Mouse (Mus musculus): Measurements from ENCODE around the gene Atp2b4. TPM values are rescaled to one million over a fixed set of nuclear protein-coding genes. Genes with fewer than 3 reads are reported as not detected.

Gene Atp2b4
- total and polyA plus RNA-seq, 3 experiments: 18.8 to 21.1 TPM; not detected in 1

- H3K27me3 ChIP-seq (ENCODE audit: control insufficient read depth in 1 of 2, insufficient read depth in 2 of 2, low read length in 2 of 2): peaks cover 0 to 5% of the 10 kb centered on the region in 2 experiments; a peak in 2 of 4 replicates
- no peak for DNase-seq (ENCODE audit: low read depth, low spot score)
- no peaks in the 10 kb centered on the region for H3K9me3 ChIP-seq (replicated peaks; ENCODE audit: insufficient read depth, low read length)
- TF ChIP-seq POLR2AphosphoS2 (IDR thresholded peaks at IDR 0.05; ENCODE audit: low read length) (no peak), CHD2 (IDR thresholded peaks at IDR 0.05; ENCODE audit: low read length) (no peak), JUND (IDR thresholded peaks at IDR 0.05; ENCODE audit: low read depth, low read length) (no peak), BHLHE40 (IDR thresholded peaks at IDR 0.05; ENCODE audit: borderline replicate concordance, low read depth, low read length) (no peak), GABPA (IDR thresholded peaks at IDR 0.05; ENCODE audit: low read depth, low read length) (no peak), SIN3A (IDR thresholded peaks at IDR 0.05; ENCODE audit: low read length) (no peak), ZC3H11A (IDR thresholded peaks at IDR 0.05; ENCODE audit: low read depth, low read length) (no peak), NELFE (IDR thresholded peaks at IDR 0.05; ENCODE audit: low read depth, low read length) (no peak), HCFC1 (IDR thresholded peaks at IDR 0.05; ENCODE audit: low read depth, low read length) (no peak), ZMIZ1 (IDR thresholded peaks at IDR 0.05; ENCODE audit: low read depth, low read length) (no peak), MYB (IDR thresholded peaks at IDR 0.05; ENCODE audit: low read depth, low read length) (no peak), TBP (IDR thresholded peaks at IDR 0.05; ENCODE audit: low read depth, low read length) (no peak), TCF12 (IDR thresholded peaks at IDR 0.05; ENCODE audit: low read depth, low read length) (no peak), USF1 (IDR thresholded peaks at IDR 0.05; ENCODE audit: low read depth, low read length) (no peak), NRF1 (IDR thresholded peaks at IDR 0.05; ENCODE audit: insufficient read depth, low read depth, low read length, poor library complexity, severe bottlenecking) (no peak), GATA1 (IDR thresholded peaks at IDR 0.05; ENCODE audit: low read depth, low read length) (no peak), CTCF (IDR thresholded peaks at IDR 0.05 in 2 of 3, conservative IDR thresholded peaks at IDR 0.05 in 1 of 3; ENCODE audit: control insufficient read depth in 1 of 3, insufficient read depth in 1 of 3, low read depth in 2 of 3, low read length in 3 of 3, poor library complexity in 1 of 3, severe bottlenecking in 1 of 3) (no peak), USF2 (IDR thresholded peaks at IDR 0.05; ENCODE audit: borderline replicate concordance in 1 of 2, insufficient read depth in 1 of 2, low read depth in 1 of 2, low read length in 2 of 2) (no peak), KAT2A (conservative IDR thresholded peaks at IDR 0.05; ENCODE audit: low read depth, low read length) (no peak), ETS1 (IDR thresholded peaks at IDR 0.05; ENCODE audit: low read depth, low read length) (no peak)
- H3K27ac ChIP-seq (ENCODE audit: control insufficient read depth, low read depth, low read length): no peak overlapping the region
- no peaks in the 10 kb centered on the region for H3K4me1 ChIP-seq (ENCODE audit: control insufficient read depth in 1 of 2, insufficient read depth in 2 of 2, low read length in 2 of 2)
- H3K9ac ChIP-seq (ENCODE audit: control insufficient read depth, low read depth, low read length, poor library complexity, severe bottlenecking): no peak overlapping the region
- no peaks in the 10 kb centered on the region for H3K79me2 ChIP-seq (ENCODE audit: control insufficient read depth, insufficient read depth, low read length, poor library complexity)
- no peaks in the 10 kb centered on the region for H3K36me3 ChIP-seq (ENCODE audit: control insufficient read depth in 1 of 2, insufficient read depth in 2 of 2, low read length in 2 of 2)
- H3K4me3 ChIP-seq (ENCODE audit: control insufficient read depth in 1 of 2, insufficient read depth in 1 of 2, low read depth in 2 of 2, low read length in 2 of 2): no peak overlapping the region
These were observed 108.6 kb downstream of the Atp2b4 start for GRCm38 (mm10) chr1:133692195-133692594.

- Histone ChIP-seq H3K27ac (ENCODE audit: control insufficient read depth, low read depth, low read length) (no peak overlapping the region), H3K4me1 (ENCODE audit: control insufficient read depth in 1 of 2, insufficient read depth in 2 of 2, low read length in 2 of 2) (no peaks in the 10 kb centered on the region), H3K27me3 (ENCODE audit: control insufficient read depth in 1 of 2, insufficient read depth in 2 of 2, low read length in 2 of 2) (peaks cover 0 to 5% of the 10 kb centered on the region in 2 experiments; a peak in 2 of 4 replicates), H3K79me2 (ENCODE audit: control insufficient read depth, insufficient read depth, low read length, poor library complexity) (no peaks in the 10 kb centered on the region), H3K36me3 (ENCODE audit: control insufficient read depth in 1 of 2, insufficient read depth in 2 of 2, low read length in 2 of 2) (no peaks in the 10 kb centered on the region), H3K9me3 (replicated peaks; ENCODE audit: insufficient read depth, low read length) (no peaks in the 10 kb centered on the region), H3K4me3 (ENCODE audit: control insufficient read depth in 1 of 2, insufficient read depth in 1 of 2, low read depth in 2 of 2, low read length in 2 of 2) (no peak overlapping the region), H3K9ac (ENCODE audit: control insufficient read depth, low read depth, low read length, poor library complexity, severe bottlenecking) (no peak overlapping the region)
- DNase-seq (ENCODE audit: low read depth, low spot score): no peak
- TF ChIP-seq POLR2AphosphoS2 (IDR thresholded peaks at IDR 0.05; ENCODE audit: low read length) (no peak), EP300 (IDR thresholded peaks at IDR 0.05; ENCODE audit: low read depth in 1 of 2, low read length in 2 of 2) (no peak), TAL1 (IDR thresholded peaks at IDR 0.05; ENCODE audit: low read length) (no peak), NELFE (IDR thresholded peaks at IDR 0.05; ENCODE audit: low read depth, low read length) (no peak), NRF1 (IDR thresholded peaks at IDR 0.05; ENCODE audit: insufficient read depth, low read depth, low read length, poor library complexity, severe bottlenecking) (no peak), ZKSCAN1 (IDR thresholded peaks at IDR 0.05; ENCODE audit: low read depth, low read length) (no peak)
These were observed 109.8 kb downstream of the Atp2b4 start for GRCm38 (mm10) chr1:133691046-133691445.

All from MEL (cell line).